Mouse (Mus musculus): Measurements from ENCODE around the gene Hagh. TPM values are rescaled to one million over a fixed set of nuclear protein-coding genes. Genes with fewer than 3 reads are reported as not detected.

The Hagh gene
- polyA plus RNA-seq, 2 experiments from 2014 or later = 23.4 to 28.1 TPM

- no peak for ATAC-seq
Measured at GRCm38 (mm10) chr17:24850773-24851127, 10.8 kb downstream of the Hagh start.

GRCm38 (mm10) chr17:24851381-24852125 is 11.6 kb downstream of the Hagh start:
- no peak for ATAC-seq

- no peak for ATAC-seq
Measured at GRCm38 (mm10) chr17:24855838-24856464, 16.0 kb downstream of the Hagh start.

DNA sequence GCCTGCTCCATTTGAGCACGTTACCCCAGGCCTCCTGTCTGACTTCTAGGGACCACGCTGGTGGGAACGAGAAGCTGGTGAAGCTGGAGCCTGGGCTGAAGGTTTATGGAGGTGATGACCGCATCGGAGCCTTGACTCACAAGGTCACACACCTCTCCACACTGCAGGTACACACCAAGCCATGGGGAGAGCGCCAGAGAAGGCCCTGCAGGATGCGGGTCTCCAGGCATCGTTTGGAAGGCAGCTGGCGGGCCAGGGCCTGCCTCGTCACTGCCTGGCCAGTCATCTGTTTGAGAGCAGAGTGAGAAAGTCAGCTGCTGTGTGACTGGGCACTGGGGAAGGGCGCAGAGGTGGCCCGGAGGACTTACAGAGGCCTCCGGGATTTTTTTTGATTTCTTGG is 16.6 kb downstream of the Hagh start:
- ATAC-seq = no peak

DNA sequence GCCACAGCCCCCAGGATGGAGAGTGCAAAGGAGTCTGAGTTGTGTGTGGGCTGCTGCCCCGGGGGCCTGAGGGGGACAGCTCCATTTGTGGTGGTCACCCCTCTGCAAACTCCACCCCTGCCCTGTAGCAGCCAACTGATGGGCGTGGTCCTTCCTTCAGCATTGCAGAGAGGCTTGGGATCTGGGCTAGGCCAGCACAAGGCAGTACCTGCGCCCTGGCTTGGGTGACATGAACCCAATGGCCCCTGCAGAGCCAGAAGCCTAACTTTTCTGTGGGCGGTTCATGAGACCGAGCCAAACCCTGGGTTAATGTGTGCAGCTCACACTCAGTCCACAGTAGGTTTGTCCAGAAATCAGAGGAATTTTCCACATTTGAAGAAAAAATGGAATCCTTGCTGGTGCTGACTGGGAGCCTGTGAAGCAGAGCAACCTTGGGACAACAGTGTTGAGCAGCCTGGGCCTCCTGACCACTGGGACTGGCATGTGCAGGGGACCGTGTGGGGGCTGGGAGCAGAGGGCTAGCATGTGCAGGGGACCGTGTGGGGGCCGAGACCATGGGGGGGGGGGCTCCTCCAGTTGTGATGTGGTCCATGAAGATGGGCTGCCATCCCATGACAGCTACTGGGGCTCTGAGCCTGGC is 18.0 kb downstream of the Hagh start:
- no peak for ATAC-seq

GRCm38 (mm10) chr17:24858967-24859366 is 19.0 kb downstream of the Hagh start:
- ATAC-seq = no peak

DNA sequence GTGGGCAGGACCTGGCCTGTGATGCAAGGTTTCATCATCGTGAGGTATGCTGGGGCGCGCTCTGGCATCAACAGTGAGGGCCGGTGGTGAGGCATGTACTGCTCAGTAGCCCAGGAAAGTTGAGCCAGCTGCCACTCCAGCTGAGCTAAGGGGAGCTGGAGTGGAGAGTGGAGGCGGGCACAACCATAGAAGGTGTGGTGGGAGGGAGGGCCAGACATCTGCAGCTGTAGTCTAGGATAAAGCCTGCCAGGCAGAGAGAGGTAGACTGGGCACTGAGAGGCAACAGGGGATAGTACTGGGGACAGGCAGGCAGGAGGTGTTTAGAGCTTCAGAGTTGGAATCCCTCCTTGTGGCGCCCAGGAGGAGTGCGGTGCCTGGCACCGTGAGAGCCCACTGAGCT is 20.1 kb downstream of the Hagh start:
- ATAC-seq = no peak

- no peak for ATAC-seq
Measured at GRCm38 (mm10) chr17:24861785-24862184, 21.8 kb downstream of the Hagh start.

GRCm38 (mm10) chr17:24865776-24866175 is 25.8 kb downstream of the Hagh start, which contains the start of gene Igfals:
Gene Igfals (plus strand): TSS chr17:24865997.
- no peak for ATAC-seq

DNA sequence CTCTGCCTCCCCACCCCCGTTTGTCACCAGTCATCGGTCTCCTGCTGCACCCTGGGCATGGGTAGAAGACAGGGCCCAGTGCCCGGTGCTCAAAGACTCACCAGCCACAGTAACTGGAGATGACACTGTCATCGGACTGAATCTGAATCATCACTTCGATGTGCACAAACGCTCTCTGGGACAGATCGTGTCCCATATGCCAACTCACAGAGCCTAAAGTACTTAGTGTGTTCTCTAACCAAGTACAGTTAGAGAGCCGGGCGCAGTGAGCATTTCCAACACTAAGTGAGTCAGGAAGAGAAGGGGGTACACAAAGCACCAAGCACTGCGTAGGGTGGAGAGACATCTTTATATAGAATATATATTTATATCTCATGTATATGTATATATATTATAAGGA is 28.0 kb downstream of the Hagh start:
- ATAC-seq = no peak

DNA sequence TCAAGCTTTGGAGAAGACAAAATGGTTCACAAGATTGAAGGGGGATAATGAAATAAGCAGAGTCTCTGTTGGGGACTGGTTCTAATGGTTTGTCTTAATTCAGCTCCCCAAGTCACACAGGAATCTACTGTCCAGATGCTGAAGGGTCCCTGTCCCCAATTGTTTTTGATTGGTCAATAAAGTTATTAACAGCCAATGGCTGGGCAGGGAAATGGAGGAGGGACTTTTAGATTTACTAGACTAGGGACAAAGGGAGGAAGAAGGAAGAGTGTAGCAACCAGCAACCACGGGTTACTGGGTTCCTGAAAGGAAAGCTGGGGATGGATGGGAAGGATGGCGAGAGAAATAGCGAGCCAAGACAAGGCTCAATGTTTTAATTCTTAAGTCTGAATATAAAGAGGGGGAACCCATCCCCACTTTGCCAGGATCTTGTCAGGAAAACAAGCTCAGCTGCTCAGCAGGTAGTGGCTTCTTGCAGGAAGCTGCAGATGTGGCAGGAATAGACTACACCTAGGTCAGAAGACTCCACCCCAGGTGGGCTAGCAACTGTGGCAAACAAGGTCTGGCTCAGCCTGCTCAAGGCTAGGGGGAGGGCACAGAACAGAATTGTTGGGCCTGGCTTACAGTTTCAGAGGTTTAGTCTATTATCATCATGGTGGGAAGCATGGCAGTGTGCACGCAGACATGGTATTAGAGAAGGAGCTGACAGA is 33.9 kb downstream of the Hagh start:
- ATAC-seq = no peak

DNA sequence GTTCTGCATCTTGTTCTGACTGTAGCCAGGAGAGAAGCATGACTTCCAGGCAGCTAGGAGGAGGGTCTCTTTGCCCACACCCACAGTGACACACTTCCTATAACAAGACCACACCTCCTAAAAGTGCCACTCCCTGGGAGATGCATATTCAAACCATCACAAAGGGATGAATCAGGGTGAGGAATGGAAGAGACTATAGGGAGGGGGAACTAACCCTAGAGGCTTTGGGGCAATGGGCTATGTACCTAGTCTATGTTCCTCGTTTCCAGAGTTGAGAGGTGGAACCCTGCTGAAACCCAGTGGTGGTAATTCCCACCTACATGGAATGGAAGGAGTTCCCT is 34.4 kb downstream of the Hagh start:
- no peak for ATAC-seq

- no peak for ATAC-seq
Measured at GRCm38 (mm10) chr17:24874989-24875388, 35.0 kb downstream of the Hagh start.

GRCm38 (mm10) chr17:24877336-24878116 is 37.6 kb downstream of the Hagh start:
- ATAC-seq = no peak

- no peak for ATAC-seq
Measured at GRCm38 (mm10) chr17:24878117-24878397, 38.1 kb downstream of the Hagh start.

DNA sequence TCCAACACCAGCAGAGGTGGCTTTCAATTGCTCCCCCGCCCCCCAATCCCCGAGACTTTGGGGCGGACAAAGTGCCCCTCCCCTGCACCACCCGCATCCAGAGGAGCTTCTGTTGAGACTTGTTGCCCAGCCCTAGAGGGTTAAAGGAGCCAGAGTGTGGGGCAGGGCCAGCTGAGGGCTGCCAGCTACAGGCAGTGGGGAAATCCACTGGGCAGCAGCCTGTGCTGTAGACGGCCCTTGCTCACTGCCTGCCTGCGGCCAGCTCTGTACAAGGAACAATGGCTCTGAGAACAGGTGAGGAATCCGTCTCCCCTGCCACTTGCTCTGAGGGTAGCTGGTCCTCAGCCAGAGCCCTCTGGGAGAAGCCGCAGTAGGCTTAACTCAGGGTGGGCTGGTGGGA is 38.6 kb downstream of the Hagh start:
- ATAC-seq = no peak

GRCm38 (mm10) chr17:24881738-24882440 is 41.9 kb downstream of the Hagh start:
- no peak for ATAC-seq

- ATAC-seq = no peak
Measured at GRCm38 (mm10) chr17:24884391-24884790, 44.4 kb downstream of the Hagh start.

- no peak for ATAC-seq
Measured at GRCm38 (mm10) chr17:24885356-24886133, 45.6 kb downstream of the Hagh start.

DNA sequence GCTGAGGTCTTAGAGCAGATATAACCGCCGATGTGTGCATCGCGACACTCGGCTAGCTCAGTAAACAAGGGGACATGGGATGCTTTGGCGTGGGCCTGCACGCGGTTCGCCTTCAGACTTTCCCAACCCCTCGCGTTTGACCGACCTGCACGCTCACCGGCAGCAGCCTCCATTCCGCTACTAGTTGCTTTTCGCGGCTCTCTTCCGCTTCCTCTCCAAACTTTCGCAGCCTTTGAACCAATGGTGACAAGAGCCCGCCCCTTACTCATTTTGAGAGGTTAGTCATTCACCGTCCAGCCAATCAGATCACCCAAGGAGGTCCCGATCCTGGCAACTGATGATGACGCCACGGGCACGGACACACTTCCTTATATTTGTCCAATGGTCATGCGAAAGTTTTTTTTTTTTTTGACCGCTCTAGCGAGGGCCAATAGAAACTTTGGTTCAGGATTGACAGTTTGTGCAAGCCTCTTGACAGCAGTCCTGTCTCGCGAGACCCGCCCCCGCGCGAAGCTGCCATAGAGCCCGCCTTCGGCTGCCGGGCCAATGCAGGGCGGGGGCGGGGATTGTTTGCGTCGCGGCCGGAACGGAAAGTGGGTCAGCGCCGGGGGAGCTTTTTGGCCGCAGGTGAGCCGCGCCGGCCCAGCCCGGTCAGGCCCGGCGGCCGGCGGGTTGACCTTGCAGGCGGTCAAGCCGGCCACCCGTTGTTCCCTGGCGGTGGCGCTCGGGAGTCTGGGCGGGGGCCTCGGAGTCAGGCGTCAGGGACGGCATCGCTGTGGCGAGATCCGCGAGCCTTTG is 46.4 kb downstream of the Hagh start, which contains the start of the genes Nubp2 and Spsb3:
Nubp2 (minus strand) TSS at position 216 of the 798 bp plus-strand sequence.
Spsb3 (plus strand) TSS at position 510 of the 798 bp plus-strand sequence.
- ATAC-seq = peak; percentile 95

All from activated CD4-positive, CD25-positive, alpha-beta regulatory T cell, adult 4 months (primary cell).